Comparison of ENCODE assay signal across 8 mouse cellular contexts in the genomic region with DNA sequence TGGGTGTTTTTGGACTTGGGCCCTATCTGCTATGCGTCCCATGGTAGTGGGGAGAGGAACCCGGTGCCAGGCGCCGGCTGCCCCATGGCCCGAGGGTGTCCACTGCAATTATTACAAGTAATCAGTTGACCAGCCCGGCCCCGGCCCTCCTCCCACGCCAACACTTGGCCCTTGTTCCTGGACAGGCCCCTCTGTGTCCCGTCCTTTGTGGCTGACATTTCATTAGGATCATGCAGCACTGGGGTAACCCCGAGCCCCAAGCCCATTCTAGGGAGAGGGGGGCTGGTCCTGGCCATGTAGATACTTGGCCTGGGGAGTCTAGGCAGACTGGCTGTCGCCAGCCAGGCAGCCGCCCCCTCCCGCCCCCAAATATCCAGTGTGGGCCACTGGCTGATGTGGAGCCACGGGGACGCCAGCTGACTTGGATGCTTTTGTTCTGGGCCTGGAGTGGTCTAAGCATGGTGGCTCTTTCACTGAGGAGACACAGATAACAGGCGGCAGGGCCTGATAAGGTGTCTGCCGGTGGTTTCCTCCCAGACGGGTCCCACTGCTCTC.
DNase-seq lines count a peak whose midpoint lies in the region; ATAC-seq and TF ChIP-seq lines count a peak whose summit lies in the region.

No protein-coding gene starts in this region.

- H3K4me2 ChIP-seq in hindbrain, postnatal 0 days (ENCODE audit: low read depth, low read length), result no peak overlapping the region
- H3K4me2 ChIP-seq in hindbrain, embryonic 12.5 days (replicated peaks), result no peak overlapping the region

- DNase-seq in hindbrain, postnatal 0 days (ENCODE audit: low spot score), result no peak
- DNase-seq in c-Kit-positive CD71-positive TER-119-positive erythroid progenitor cells, embryonic 14.5 days (ENCODE audit: low spot score), result peak; percentile 22
- DNase-seq in layer of hippocampus, postnatal 36 days, result peak; percentile 24 to 35
- DNase-seq in ovary, adult 18-20 months (ENCODE audit: low spot score), result no peak
- DNase-seq in thymus, adult 18-20 months, result no peak
- DNase-seq in frontal cortex, postnatal 10 days (ENCODE audit: low spot score in 2 of 2), result no peak

- H3K4me3 ChIP-seq in hindbrain, postnatal 0 days (ENCODE audit: low read length), result no peak overlapping the region
- no peak overlapping the region for H3K4me3 ChIP-seq in hindbrain, embryonic 12.5 days
- H3K4me3 ChIP-seq in ES-Bruce4 (ENCODE audit: low read depth, low read length), result peak overlapping the region; percentile 39

- no peaks in the 10 kb centered on the region for H3K36me3 ChIP-seq in hindbrain, postnatal 0 days (ENCODE audit: insufficient read depth, low read length)
- H3K36me3 ChIP-seq in hindbrain, embryonic 12.5 days, result no peaks in the 10 kb centered on the region
- H3K36me3 ChIP-seq in ES-Bruce4 (ENCODE audit: control insufficient read depth, insufficient read depth, low read length, poor library complexity, severe bottlenecking), result no peaks in the 10 kb centered on the region

- no peak overlapping the region for H3K9ac ChIP-seq in hindbrain, postnatal 0 days (replicated peaks; ENCODE audit: low read length)
- H3K9ac ChIP-seq in hindbrain, embryonic 12.5 days, result no peak overlapping the region
- peak overlapping the region; percentile 1; the same call in 1 of the 2 replicates for H3K9ac ChIP-seq in ES-Bruce4 (ENCODE audit: low read depth, poor library complexity, severe bottlenecking)

- H3K27ac ChIP-seq in hindbrain, postnatal 0 days, result no peak overlapping the region
- H3K27ac ChIP-seq in hindbrain, embryonic 12.5 days, result no peak overlapping the region
- H3K27ac ChIP-seq in ES-Bruce4 (ENCODE audit: insufficient read depth, low read length), result no peak overlapping the region

- no peak for TF ChIP-seq CTCF in hindbrain, postnatal 0 days (IDR thresholded peaks at IDR 0.05; ENCODE audit: low read depth)
- TF ChIP-seq CTCF in ES-Bruce4 (IDR thresholded peaks at IDR 0.05; ENCODE audit: low read depth, low read length), result no peak

- TF ChIP-seq EP300 in ES-Bruce4 (IDR thresholded peaks at IDR 0.05; ENCODE audit: insufficient read depth, low read depth, low read length), result no peak

- no peak for TF ChIP-seq POLR2A in ES-Bruce4 (IDR thresholded peaks at IDR 0.05; ENCODE audit: insufficient read depth, low read length)

- peak; percentile 55; the same call in 1 of the 2 replicates for ATAC-seq in hindbrain, postnatal 0 days
- ATAC-seq in hindbrain, embryonic 12.5 days (ENCODE audit: low FRiP score), result no peak

- H3K9me3 ChIP-seq in hindbrain, postnatal 0 days (ENCODE audit: low read length), result no peaks in the 10 kb centered on the region
- no peaks in the 10 kb centered on the region for H3K9me3 ChIP-seq in hindbrain, embryonic 12.5 days (replicated peaks)
- H3K9me3 ChIP-seq in ES-Bruce4 (replicated peaks; ENCODE audit: control insufficient read depth, insufficient read depth, low read length, poor library complexity, severe bottlenecking), result no peaks in the 10 kb centered on the region

- H3K4me1 ChIP-seq in hindbrain, postnatal 0 days (ENCODE audit: insufficient read depth, low read length), result no peaks in the 10 kb centered on the region; the same call in 1 of the 2 replicates
- peaks cover 9% of the 10 kb centered on the region; the same call in 1 of the 2 replicates for H3K4me1 ChIP-seq in hindbrain, embryonic 12.5 days
- no peaks in the 10 kb centered on the region for H3K4me1 ChIP-seq in ES-Bruce4 (ENCODE audit: control insufficient read depth, insufficient read depth, low read length)

- 70% methylated on average over 18 of the region's 18 CpGs for WGBS in hindbrain, postnatal 0 days
- 77% methylated on average over 18 of the region's 18 CpGs for WGBS in hindbrain, embryonic 12.5 days

- H3K27me3 ChIP-seq in hindbrain, postnatal 0 days (ENCODE audit: insufficient read depth, low read length), result no peaks in the 10 kb centered on the region
- H3K27me3 ChIP-seq in hindbrain, embryonic 12.5 days, result no peaks in the 10 kb centered on the region
- no peaks in the 10 kb centered on the region for H3K27me3 ChIP-seq in ES-Bruce4 (ENCODE audit: control insufficient read depth, insufficient read depth, low read length, poor library complexity, severe bottlenecking)

Comparison
In these comparisons a context has a peak if more than half of its experiments do, and no peak if none do; other contexts are left out.
1. DNase-seq: peak in c-Kit-positive CD71-positive TER-119-positive erythroid progenitor cells, embryonic 14.5 days (single experiment) and layer of hippocampus, postnatal 36 days (2 of 2); none in hindbrain, postnatal 0 days (single experiment), ovary, adult 18-20 months (single experiment), thymus, adult 18-20 months (0 of 2) and frontal cortex, postnatal 10 days (0 of 2).